Mouse (Mus musculus): ENCODE results near the gene Pcgf2.

The Pcgf2 gene

DNA sequence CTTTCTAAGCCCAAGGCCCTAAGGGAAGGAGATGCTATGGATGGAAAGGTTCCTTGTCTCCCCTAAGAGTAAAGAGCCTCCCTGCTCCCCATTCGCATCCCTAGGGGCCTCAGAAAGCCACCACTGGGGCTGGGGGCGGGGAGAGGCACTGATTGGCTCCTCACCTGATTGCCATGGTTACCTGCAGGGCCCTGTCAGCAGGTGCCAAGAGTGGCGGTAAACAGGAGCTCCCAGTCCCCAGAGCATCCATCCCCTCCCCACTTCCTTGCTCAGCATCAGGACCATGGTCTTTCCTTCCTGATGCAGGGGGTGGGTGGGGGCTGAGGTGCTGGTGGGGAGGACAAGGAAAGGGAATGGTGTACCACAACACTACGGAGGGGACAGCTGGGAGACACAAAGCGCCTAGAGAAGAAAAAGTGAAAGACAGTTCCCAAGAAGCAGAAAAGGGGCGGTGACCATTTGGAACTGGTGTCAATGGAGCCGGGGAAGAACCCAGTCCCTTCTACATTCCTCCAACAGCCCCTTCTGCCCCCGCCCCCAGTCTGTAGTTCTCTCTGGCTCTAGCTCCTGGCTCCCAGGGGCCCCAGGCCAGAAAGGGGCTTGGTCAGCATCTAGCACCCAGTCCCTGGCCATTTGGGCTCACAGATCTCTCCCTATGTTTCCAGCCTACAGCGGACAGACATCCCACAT is 4.4 kb downstream of the Pcgf2 start:
- no peak for DNase-seq

DNA sequence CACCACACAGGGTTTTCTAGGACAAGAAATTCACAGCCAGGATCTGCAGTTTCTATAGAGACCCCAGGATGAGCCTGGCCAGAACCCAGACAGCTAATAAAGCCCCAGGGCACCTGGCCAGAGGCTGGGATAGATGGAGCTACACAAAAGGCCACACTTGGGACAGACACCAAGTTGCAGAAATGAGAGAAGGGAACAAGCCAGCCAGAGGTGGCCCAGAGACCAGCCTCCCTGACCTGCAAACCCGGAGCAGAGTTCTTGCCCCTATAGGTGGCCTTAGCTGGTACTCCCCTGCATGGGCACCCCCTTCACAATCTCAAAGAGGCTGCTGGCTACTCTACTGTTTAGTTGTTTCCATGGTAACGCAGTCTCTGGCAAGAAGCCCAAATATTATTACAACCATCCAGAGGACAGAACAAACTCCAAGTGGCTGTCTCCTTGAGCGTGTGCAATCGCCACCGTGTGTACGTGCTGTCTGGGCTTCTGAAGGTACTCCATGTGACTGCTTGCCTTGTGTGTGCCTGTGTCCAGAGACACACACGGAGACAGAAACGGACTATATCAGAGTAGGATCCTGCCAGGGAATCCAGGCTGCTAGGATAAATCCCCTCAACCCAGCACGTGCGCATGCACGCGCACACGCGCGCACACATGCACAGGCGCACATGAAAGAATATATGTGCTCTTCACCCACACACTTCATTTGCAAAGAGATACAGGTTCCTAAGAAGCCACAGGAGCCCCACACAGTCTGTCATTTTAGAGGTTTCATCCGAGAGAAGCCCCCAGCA is 5.2 kb downstream of the Pcgf2 start:
- DNase-seq: peak; percentile 64

DNA sequence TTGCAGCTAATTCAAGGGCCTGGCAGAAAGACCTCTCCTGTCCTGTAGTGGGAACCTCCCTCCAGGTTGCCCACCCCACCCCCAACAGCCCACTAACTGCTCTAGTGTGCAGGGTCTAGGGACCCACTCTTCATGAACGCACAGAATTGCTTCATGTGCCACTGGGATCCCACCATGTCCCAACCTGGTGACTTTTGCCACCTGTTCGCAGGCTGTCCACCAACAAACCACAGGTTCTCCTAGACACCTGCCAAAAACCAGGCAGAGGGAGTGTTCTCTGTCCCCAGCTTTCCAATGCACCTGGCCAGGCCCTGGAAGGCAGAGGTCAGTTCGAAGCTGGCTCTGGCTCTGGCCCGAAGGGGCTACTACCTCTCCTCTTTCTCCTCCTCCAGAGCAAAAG is 5.9 kb downstream of the Pcgf2 start:
- DNase-seq: no peak

DNA sequence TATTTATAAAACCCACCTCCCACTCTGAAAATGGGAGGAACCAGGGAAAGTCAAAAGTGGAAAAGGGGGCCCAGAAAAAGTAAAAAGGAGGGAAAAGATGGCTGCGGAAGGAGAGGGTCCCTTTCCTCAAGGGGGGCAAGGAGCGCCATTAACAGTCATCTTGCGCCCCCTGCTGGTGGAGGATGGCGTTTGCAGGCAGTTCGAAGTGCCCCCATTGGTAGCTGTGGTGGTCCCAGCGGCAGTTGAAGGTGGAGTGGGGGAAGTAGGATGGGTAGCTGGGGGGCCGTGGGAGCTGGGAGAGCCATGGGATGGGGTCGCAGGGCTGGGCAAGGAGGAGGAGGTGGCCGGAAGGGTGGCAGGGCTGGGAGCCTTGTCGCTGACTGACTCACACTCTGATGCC is 10.4 kb downstream of the Pcgf2 start:
- peak; percentile 81 for DNase-seq

DNA sequence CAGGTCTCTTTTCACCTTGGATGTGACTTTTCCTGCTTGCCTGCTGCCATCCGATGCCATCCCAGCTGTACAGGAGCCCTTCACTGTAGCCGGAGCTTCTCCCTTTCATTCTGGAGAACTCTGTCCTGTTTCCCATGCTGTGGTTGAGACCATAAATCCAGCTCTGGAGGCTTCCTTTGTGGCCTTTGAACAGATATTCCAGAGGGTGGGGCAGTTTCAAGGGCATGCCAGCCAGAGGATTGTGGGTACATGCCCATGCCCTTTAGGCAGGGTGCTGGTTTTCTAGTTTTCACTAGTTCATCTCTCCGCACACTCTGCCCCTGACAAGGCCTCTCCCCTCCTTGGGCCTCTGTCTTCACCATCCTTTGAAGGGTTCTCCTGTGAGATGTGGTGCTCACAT is 13.2 kb downstream of the Pcgf2 start:
- no peak for DNase-seq

DNA sequence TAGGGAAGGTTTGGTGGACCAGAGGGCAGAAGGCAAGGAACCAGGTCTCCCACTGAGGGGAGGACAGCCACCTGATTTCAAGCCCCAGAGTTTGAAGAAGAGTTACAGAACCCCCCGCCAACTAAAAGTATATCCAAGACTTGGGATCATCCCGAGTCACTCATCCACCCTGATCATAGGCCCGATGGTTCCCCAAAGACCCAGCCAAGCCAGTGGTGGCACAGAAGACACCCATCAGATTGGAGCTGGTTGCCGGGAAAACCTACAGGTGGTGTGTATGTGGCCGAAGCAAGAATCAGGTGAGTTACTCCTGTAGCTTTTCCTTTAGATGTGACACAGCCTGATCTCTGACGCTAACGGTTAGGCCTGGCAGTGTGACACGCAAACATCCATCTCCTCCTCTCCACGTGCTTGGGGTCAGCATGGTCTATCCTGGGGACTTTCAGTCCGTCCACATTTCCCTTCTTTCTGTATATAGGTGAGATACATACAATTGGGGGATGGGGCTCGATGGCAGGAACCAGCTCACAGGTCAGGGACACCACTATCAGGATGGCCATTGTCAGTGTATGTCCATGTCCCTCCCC is 13.9 kb downstream of the Pcgf2 start:
- DNase-seq: no peak

DNA sequence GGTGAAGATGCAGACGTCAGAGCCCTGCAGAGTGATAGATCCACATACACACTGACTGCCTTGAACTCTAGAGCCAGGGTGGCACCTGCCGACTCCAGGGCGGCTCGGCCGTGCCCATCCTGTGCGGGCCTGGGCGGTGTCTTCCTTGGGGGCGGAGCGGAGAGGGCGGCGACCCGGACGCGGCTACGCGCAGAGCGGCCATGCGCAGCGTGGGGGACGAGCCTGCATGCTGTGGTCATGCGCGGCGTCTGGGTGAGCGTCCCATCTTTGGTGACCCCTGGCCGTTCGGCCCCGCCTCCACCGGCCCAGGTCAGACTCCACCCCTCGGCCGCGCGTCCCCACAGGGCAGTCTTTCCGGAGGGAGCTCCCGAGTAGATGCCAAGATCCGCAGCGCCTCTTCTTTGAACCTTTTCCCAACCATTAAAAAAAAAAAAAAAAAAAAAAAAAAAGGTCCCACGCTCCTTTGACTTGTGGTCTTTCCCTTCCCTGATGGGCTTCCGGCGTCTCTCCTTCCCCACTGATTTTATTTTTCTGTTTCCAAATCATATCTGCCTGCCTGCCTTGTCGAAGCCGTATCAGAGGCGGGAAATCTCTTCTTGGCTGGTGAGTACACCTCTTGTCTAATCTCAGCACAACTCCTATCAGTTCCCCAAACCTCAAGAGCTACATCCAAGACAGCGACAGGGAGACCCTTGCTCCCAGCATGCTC is 14.5 kb downstream of the Pcgf2 start, which contains the start of gene Cisd3:
Gene Cisd3, plus strand, starts transcription at position 214 of the 709 bp plus-strand sequence.
- DNase-seq: peak; percentile 97

DNA sequence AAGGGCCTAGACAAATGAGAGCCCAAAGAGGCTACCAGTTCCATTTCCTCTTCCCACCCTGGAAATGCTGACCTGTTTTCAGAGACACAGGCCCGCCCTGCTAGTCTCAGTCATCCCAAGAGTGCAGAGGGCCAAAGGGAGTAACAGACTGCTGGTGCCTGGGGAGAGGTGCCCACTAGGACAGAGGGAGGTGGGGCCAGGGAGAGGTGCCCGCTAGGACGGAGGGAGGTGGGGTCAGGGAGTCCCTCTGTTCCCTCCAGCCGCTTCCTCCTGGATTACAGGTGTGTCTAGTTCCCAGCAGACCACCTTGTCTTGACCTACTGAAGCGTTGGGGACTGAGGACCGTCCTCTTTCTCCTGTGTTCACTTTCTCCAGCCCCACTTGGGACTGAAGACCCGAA is 15.5 kb downstream of the Pcgf2 start:
- peak; percentile 42 for DNase-seq

DNA sequence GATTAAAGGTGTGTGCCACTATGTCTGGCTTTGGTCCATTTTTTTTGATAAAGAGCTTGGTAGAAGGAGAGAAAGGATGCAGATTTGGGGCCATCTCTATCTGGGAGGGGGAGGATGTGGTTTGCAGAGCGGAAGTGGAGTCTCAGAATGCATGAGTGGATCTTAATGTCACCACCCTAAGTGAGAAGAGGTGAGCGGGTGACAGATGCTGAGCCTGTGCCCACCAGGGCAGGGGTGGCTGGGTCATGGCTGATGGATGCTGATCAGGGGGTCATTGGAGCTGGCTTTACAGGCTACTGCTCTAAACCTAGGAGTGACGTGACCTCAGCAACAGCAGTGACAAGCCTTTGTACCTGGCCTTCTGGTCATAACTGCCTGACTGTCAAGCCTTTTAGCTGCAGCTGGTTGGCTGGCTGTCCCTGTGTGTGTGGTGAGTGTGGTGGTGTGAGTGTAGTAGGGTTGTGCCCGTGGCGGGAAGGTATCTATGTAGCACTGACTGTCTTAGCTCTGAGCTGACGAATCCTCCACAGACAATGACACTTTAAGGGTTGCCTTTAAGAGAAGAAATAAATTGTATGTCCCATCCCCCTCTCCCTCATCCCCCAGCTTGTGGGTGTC is 16.1 kb downstream of the Pcgf2 start:
- DNase-seq: no peak

DNA sequence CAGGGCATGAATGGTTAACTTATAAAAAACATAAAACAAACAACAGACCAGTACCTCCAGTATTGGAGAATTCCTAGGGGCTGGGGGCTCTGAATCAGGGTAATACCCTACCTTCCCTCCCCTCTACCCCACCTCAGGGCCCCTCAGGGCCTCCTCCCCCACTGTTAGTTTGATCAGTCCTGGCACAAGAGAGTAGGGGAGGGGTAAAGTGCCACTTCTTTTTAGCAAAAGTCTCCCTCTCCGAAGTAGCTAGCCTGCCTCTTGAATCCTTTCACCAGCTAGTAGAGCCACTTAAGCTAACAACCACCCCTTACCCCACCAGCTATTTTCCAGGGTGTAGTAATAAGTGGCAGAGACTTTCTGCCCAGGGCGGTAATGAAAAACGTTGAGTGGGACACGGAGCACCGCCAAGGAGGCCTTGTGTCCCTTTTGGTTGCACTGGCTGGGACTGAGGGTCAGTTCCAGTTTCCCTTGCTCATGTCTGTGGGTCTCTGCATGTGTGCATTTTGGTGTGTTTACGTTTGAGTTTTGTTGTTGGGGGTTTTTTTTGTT is 17.7 kb downstream of the Pcgf2 start:
- no peak for DNase-seq

DNA sequence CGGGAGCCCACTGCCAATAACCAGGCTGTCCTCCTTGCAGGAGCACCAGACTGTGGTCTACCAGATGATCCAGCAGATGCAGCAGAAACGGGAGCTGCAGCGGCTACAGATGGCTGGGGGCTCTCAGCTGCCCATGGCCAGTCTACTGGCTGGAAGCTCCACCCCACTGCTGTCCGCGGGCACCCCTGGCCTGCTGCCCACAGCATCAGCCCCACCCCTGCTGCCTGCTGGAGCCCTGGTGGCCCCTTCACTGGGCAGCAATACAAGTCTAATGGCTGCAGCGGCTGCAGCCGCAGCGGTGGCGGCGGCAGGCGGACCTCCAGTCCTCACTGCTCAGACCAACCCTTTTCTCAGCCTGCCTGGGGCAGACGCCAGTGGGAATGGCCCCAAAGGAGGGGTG is 19.9 kb downstream of the Pcgf2 start:
- peak; percentile 45 for DNase-seq

DNA sequence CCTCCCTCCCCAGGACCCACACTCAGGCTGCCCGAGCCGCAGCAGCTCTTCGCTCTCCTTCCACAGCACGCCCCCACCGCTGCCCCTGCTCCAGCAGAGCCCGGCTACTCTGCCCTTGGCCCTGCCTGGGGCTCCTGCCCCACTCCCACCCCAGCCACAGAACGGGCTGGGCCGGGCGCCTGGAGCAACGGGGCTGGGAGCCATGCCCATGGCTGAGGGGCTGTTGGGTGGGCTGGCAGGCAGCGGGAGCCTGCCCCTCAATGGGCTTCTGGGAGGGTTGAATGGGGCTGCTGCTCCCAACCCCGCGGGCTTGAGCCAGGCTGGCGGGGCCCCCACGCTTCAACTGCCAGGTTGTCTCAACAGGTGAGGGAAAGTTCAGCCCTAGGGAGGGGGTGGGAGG is 22.0 kb downstream of the Pcgf2 start:
- no peak for DNase-seq

DNA sequence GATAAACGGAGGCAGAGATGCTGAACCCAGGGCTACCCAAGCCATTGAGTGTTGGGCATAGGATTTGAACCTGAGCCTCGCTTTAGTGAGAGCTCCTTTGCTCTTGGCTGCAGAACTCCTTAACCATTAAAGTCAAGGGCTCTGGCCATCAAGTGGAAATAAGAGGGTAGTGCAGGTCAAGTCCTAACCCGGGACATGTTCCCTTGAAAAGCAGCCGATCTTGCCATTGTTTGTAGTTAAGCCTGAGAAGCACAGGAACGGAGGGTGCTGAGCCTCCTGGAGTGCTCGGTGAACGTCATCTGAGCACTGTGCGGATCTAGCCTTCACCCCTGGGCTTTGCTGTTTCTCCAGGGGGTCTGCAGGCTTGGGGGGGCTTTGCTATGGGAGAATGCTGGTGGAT is 22.5 kb downstream of the Pcgf2 start:
- no peak for DNase-seq

DNA sequence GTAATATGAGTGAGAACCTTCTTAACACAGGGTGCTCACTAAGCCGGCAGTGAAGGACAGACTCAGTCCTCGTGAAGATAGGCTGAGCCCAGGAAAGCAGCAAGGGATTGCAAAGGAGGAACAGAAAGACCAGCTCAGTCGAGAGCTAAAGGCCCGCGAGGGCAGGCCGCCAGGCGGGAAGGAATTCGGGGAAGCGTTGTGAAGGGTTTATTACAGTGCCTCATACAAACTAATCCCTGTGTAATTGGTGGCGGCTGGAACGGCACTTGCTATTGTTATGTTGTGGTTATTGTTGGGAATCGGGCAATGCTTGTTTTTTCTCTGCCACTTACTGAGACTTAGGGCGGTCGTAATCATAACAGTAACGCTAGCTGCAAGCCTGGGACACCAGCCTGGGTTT is 22.9 kb downstream of the Pcgf2 start:
- peak; percentile 57 for DNase-seq

DNA sequence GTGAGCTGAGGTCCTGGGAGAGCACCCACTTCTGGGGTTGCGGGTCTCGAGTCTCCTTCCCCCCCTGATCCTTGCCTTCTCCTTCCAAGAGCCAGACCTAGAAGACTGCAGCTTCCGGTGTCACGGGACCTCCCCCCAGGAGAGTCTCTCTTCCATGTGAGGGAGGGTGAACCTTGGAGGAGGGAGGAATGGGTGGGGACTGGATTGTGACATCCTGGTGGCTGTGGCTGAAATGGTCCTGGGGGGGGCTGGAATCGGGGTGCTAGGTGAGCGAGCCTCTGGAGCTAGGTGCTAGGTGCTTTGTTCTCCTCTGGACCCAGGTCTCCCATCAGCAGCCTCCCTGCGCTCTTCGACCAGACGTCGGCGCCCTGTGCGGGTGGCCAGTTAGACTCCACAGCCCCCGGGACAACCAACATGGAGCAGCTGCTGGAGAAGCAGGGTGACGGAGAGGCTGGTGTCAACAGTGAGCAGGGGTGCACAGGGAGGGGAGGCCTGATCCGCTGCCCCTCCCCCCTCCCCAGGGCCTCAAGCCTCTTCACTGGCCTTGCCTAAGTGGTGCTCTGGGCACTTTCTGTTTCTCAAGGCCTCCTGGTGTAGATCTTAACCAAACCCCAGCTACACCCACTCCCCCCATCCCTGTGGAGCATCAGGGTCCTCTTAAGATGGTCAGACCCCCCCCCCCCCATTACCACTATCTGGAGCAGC is 24.1 kb downstream of the Pcgf2 start:
- no peak for DNase-seq

DNA sequence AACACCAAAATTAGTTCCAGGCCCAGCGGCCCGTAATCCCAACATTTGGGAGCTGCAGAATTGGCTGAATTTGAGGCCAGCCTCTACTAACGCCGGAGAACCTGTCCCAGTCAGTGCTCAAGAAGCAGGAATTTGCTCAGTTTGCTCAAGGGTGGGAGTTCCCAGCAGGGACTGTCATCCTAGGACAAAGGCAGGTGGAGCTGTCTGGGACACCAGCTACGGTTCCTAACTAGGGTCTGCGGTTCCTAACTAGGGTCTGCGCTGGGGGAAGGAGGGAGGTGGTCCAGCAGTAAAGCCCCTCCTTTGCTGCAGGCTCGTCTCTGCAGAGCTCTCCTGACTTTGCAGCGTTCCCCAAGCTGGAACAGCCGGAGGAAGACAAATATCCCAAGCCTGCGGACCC is 27.1 kb downstream of the Pcgf2 start:
- DNase-seq: no peak

DNA sequence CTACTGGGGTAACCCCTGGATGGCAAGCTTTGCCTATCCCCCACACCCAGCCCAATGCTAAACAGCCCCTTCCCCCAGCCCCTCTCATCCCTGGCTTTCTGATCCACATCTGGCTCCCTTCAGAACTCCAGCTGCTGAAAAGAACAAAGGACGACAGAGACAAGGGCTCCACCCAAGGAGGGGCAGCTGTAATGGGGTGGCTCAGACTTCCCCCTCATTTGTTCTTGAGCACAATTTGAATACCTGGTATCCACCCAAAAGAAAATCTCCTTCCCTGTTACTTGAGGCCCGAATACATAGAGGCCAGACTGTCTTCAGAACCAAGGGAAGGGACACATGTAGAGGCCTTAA is 29.1 kb downstream of the Pcgf2 start:
- no peak for DNase-seq

DNA sequence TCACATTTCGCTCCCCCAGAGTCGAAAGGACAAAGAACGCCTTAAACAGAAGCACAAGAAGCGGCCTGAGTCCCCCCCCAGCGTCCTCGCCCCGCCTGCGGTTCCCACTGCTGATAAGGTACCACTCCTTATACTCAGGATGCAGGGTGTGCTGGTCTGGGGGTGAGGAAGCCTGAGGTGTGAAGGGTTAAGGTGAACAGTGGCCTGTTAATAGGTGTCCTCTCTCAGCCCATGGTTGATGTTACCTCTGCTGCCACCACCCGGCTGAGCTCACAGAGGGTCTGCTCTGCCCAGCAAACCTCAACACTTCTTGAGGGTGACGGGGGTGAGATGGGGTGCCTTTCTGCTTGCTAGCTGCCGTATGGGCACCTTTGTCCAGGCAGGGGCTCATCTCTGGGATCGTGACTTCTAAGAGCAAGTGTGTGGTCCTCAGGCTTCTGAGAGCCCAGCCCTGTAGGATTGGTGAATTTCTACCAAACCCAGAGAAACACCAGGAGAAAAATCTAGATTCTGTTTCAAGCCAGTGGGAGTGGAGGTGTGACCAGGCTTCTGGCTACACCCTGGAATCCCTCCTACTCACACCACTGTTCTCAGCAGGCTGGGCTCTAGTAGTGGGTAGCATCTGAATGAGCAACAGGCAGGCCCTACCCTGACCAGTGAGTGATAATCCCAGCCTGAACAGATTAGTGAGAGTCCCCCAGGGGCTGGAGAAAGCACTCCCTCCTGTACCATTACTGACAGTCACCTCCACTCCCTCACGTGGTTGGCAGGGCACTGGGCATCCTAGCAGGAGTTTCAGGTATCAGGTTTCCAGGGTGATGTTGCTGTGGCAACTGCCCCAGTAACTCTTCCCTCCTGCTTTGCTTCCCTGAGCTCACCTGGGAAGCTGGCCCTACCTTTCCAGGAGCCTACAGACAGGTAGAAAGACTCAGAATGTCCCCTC is 29.8 kb downstream of the Pcgf2 start:
- no peak for DNase-seq

DNA sequence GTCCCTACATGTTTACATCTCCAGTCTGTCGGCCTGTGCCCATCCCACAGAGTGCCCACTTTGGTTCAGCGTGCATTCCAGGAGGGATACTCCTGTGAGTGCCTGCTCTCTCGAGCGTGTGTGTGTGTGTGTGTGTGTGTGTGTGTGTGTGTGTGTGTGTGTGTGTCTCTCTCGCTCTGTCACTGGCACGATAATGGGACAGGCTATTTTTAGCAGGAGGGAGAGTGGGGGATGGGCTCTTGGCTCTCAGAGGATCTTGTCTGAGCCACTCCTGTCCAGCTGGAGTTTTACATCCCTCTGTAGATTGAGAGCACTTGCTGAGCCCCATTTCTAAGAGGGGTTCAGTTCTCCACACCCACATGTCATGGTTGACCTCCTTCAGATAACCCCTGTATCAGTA is 30.5 kb downstream of the Pcgf2 start:
- DNase-seq: peak; percentile 86

DNA sequence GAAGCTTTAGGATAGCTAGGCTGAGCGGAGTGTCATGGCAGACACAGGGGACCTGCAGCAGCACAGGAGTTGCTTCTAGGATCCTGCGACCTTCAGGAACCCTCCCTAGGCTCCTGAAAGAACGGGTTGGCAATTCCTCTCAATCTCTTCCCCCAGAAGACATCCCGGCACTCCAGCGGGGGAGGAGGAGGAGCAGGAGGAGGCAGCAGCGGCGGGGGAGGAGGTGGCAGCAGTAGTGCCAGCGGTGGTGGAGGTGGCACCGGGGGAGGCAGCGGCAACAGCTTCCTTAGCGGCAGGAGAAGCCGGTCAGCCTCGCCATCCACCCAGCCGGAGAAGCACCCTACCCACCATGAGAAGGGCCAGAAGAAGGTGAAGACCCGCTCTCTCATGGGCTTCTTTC is 31.0 kb downstream of the Pcgf2 start:
- DNase-seq: peak; percentile 57

DNA sequence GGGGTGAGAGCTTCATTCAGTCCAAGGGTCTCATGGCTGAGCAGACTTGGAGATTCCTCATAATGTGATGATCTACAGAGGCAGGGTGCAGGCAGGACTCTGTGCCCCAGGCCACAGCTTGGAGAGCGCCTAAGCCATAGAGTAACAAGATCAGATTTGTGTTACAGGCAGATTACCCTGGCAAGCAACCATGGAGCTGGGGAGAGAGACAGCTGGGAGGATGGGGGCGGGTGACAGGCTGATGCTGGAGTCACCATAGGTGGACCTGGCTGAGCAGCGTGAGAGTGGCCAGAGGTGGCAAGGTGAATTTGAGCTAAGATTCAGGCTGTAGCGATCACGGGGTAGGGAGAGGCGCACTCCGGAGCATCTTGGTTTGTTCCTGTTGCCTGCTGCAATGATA is 32.1 kb downstream of the Pcgf2 start:
- DNase-seq: no peak
